In the genomic region with DNA sequence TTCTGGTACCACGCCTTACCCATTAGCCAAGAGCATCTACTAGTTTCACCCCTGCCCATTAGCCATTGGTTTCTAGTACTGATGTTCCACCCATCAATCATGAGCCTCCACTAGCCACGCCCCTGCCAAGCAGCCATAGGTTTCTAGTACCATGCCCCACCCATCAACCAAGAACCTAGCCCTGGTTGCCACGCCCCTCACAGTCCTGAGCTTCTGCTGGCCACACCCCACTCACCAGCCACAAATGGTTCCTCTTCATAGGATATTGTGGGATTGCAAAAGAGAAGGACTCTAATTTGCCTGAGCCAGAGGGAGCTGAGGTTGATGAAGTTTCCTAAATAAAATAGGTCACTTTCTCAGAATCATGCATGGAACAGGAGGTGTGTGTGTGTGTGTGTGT, we compare ENCODE assay signal across 14 mouse cellular contexts. TPM values are rescaled to one million over a fixed set of nuclear protein-coding genes. Genes with fewer than 3 reads are reported as not detected.
A peak's percentile ranks its signal among the peaks of the same experiment; 100 is the strongest.
DNase-seq lines count a peak whose midpoint lies in the region; ATAC-seq and TF ChIP-seq lines count a peak whose summit lies in the region.
"Had no signal": no experiment of that assay in that cellular context is flagged by ENCODE, and none has a peak within 500 bp of the region (broad histone marks: within the 10 kb centered on the region; RNA-seq: fewer than 3 reads in every experiment).

No protein-coding gene starts in this region.

- TF ChIP-seq RAD21 in MEL (IDR thresholded peaks at IDR 0.05; ENCODE audit: low read depth, low read length), result no peak

- TF ChIP-seq CTCF in MEL (IDR thresholded peaks at IDR 0.05 in 2 of 3, conservative IDR thresholded peaks at IDR 0.05 in 1 of 3; ENCODE audit: control insufficient read depth in 1 of 3, insufficient read depth in 1 of 3, low read depth in 2 of 3, low read length in 3 of 3, poor library complexity in 1 of 3, severe bottlenecking in 1 of 3), result no peak

- TF ChIP-seq POLR2A in MEL (IDR thresholded peaks at IDR 0.05; ENCODE audit: control insufficient read depth in 1 of 2, insufficient read depth in 1 of 2, low read depth in 1 of 2, low read length in 2 of 2, poor library complexity in 1 of 2), result no peak

- no peaks in the 10 kb centered on the region for H3K79me2 ChIP-seq in MEL (ENCODE audit: control insufficient read depth, insufficient read depth, low read length, poor library complexity)

- peak; percentile 69 for DNase-seq in layer of hippocampus, adult 9-11 months
- DNase-seq in layer of hippocampus, adult 8-10 months (ENCODE audit: low spot score in 2 of 2), result no peak
- peak; percentile 75 for DNase-seq in MEL (ENCODE audit: low read depth, low spot score)
- peak; percentile 51 to 69 for DNase-seq in cerebellum, postnatal 25 days
- DNase-seq in heart, postnatal 4 days, result no peak
- DNase-seq: adrenal gland, adult 8-10 months; heart, adult 11 months; heart, postnatal 36 days; kidney, adult 2 months; midbrain, embryonic 14.5 days had no signal

- H3K9ac ChIP-seq in MEL (ENCODE audit: control insufficient read depth, low read depth, low read length, poor library complexity, severe bottlenecking), result no peak overlapping the region
- H3K9ac ChIP-seq in forebrain, embryonic 16.5 days (replicated peaks; ENCODE audit: low read depth, low read length), result no peak overlapping the region
- H3K9ac ChIP-seq: forebrain, embryonic 15.5 days had no signal

- H3K27ac ChIP-seq in MEL (ENCODE audit: control insufficient read depth, low read depth, low read length), result no peak overlapping the region
- no peak overlapping the region for H3K27ac ChIP-seq in forebrain, embryonic 16.5 days (ENCODE audit: low read length)
- H3K27ac ChIP-seq: forebrain, embryonic 15.5 days had no signal

- WGBS in forebrain, embryonic 16.5 days, result 68% methylated on average over 3 of the region's 3 CpGs

- TF ChIP-seq EP300 in MEL (IDR thresholded peaks at IDR 0.05; ENCODE audit: low read depth in 1 of 2, low read length in 2 of 2), result no peak

- H3K9me3 ChIP-seq in MEL (replicated peaks; ENCODE audit: insufficient read depth, low read length), result no peaks in the 10 kb centered on the region
- H3K9me3 ChIP-seq in forebrain, embryonic 16.5 days (ENCODE audit: control insufficient read depth, low read length), result no peaks in the 10 kb centered on the region
- H3K9me3 ChIP-seq: forebrain, embryonic 15.5 days had no signal

- H3K4me3 ChIP-seq in MEL (ENCODE audit: control insufficient read depth in 1 of 2, insufficient read depth in 1 of 2, low read depth in 2 of 2, low read length in 2 of 2), result no peak overlapping the region
- H3K4me3 ChIP-seq in forebrain, embryonic 16.5 days (replicated peaks; ENCODE audit: low read length), result no peak overlapping the region
- H3K4me3 ChIP-seq: forebrain, embryonic 15.5 days had no signal

- ATAC-seq in megakaryocyte, adult 5-6 weeks (ENCODE audit: poor library complexity, severe bottlenecking), result peak; percentile 89
- no peak for ATAC-seq in forebrain, embryonic 16.5 days
- ATAC-seq: forebrain, embryonic 15.5 days had no signal

- 0 out of 4 replicates have a peak, but pooled peaks cover 0 to 4% of the 10 kb centered on the region in 2 experiments for H3K4me1 ChIP-seq in MEL (ENCODE audit: control insufficient read depth in 1 of 2, insufficient read depth in 2 of 2, low read length in 2 of 2)
- peaks cover 4% of the 10 kb centered on the region; the same call in 1 of the 2 replicates for H3K4me1 ChIP-seq in forebrain, embryonic 16.5 days (replicated peaks; ENCODE audit: control insufficient read depth, insufficient read depth, low read length)
- H3K4me1 ChIP-seq: forebrain, embryonic 15.5 days had no signal

- H3K36me3 ChIP-seq in MEL (ENCODE audit: control insufficient read depth in 1 of 2, insufficient read depth in 2 of 2, low read length in 2 of 2), result no peaks in the 10 kb centered on the region
- no peaks in the 10 kb centered on the region for H3K36me3 ChIP-seq in forebrain, embryonic 16.5 days (ENCODE audit: control insufficient read depth, insufficient read depth)
- H3K36me3 ChIP-seq: forebrain, embryonic 15.5 days had no signal

- peaks cover 4% of the 10 kb centered on the region in 2 experiments for H3K27me3 ChIP-seq in MEL (ENCODE audit: control insufficient read depth in 1 of 2, insufficient read depth in 2 of 2, low read length in 2 of 2)
- H3K27me3 ChIP-seq in forebrain, embryonic 16.5 days (replicated peaks; ENCODE audit: control insufficient read depth, insufficient read depth, low read length), result peaks cover 2% of the 10 kb centered on the region; the same call in 1 of the 2 replicates

- H3K4me2 ChIP-seq in forebrain, embryonic 16.5 days (ENCODE audit: low read length), result no peak overlapping the region
- H3K4me2 ChIP-seq: forebrain, embryonic 15.5 days had no signal

TF ChIP-seq in MEL, 35 proteins besides CTCF, POLR2A, EP300 and RAD21:
- TF ChIP-seq NRF1 (IDR thresholded peaks at IDR 0.05; ENCODE audit: insufficient read depth, low read depth, low read length, poor library complexity, severe bottlenecking), result no peak
- no peak for TF ChIP-seq ZC3H11A (IDR thresholded peaks at IDR 0.05; ENCODE audit: low read depth, low read length)
- no peak for TF ChIP-seq E2F4 (IDR thresholded peaks at IDR 0.05; ENCODE audit: borderline replicate concordance, low read depth, low read length)
- no peak for TF ChIP-seq KAT2A (conservative IDR thresholded peaks at IDR 0.05; ENCODE audit: low read depth, low read length)
- TF ChIP-seq POLR2AphosphoS5 (IDR thresholded peaks at IDR 0.05; ENCODE audit: borderline replicate concordance, low read depth, low read length), result no peak
- no peak for TF ChIP-seq CHD1 (IDR thresholded peaks at IDR 0.05; ENCODE audit: low read depth, low read length)
- no peak for TF ChIP-seq SIN3A (IDR thresholded peaks at IDR 0.05; ENCODE audit: low read length)

RNA-seq across cellular contexts. Expression of gene Meis3, which starts 14.2 kb away (rescaled TPM):
- 10 to 100 TPM; 36.4 to 42.8 (median 40.1) TPM for total RNA-seq in layer of hippocampus, adult 8-10 months (2022)
- 3.8 and 4.8 TPM in 2 replicates for total RNA-seq in MEL (2012; rRNA removed)
- polyA plus RNA-seq in MEL (2012; ENCODE audit: insufficient read depth in 1 of 2, insufficient read length in 2 of 2, low read depth in 1 of 2, low replicate concordance in 2 of 2, missing spikeins in 1 of 2), result 10 to 100 TPM in 1 of 2 experiments, not detected in 1; 14.9 TPM
- total RNA-seq in megakaryocyte, adult 5-6 weeks (2015), result 0.89 and 1.9 TPM in 2 replicates
- total RNA-seq in megakaryocyte, adult 5-6 weeks (2017), result not detected in 2 replicates
- total RNA-seq in heart, postnatal 4 days (2021), result 1 to 10 TPM; 8.6 to 9.4 TPM
- 99.6 and 118 TPM in 2 replicates for polyA plus RNA-seq in forebrain, embryonic 16.5 days (2015; fragmentation: Nextera tagmentation; extraction: Ambion mirVana)

RNA-seq across cellular contexts. Expression of gene Slc8a2, which starts 31.1 kb away (rescaled TPM):
- total RNA-seq in layer of hippocampus, adult 8-10 months (2022), result 100 to 1,000 TPM; 237 to 262 (median 255) TPM
- total RNA-seq in MEL (2012; rRNA removed), result not detected in 2 replicates
- under 1 TPM in 1 of 2 experiments, not detected in 1; 0.06 TPM for polyA plus RNA-seq in MEL (2012; ENCODE audit: insufficient read depth in 1 of 2, insufficient read length in 2 of 2, low read depth in 1 of 2, low replicate concordance in 2 of 2, missing spikeins in 1 of 2)
- not detected in 2 replicates for total RNA-seq in megakaryocyte, adult 5-6 weeks (2015)
- not detected in 2 replicates for total RNA-seq in megakaryocyte, adult 5-6 weeks (2017)
- 1 to 10 TPM; 2.0 TPM for total RNA-seq in heart, postnatal 4 days (2021)
- 0.72 and 1.1 TPM in 2 replicates for polyA plus RNA-seq in forebrain, embryonic 16.5 days (2015; fragmentation: Nextera tagmentation; extraction: Ambion mirVana)
- total RNA-seq: liver, adult 2 months had no signal

RNA-seq across cellular contexts. Expression of gene Kptn, which starts 41.0 kb away (rescaled TPM):
- 10 to 100 TPM; 35.4 to 47.0 (median 41.5) TPM for total RNA-seq in layer of hippocampus, adult 8-10 months (2022)
- 16.5 and 17.8 TPM in 2 replicates for total RNA-seq in MEL (2012; rRNA removed)
- 10 to 100 TPM in 1 of 2 experiments, not detected in 1; 19.6 TPM for polyA plus RNA-seq in MEL (2012; ENCODE audit: insufficient read depth in 1 of 2, insufficient read length in 2 of 2, low read depth in 1 of 2, low replicate concordance in 2 of 2, missing spikeins in 1 of 2)
- 8.9 and 9.9 TPM in 2 replicates for total RNA-seq in megakaryocyte, adult 5-6 weeks (2015)
- total RNA-seq in megakaryocyte, adult 5-6 weeks (2017), result 9.7 and 18.9 TPM in 2 replicates
- 10 to 100 TPM; 23.8 to 25.9 TPM for total RNA-seq in heart, postnatal 4 days (2021)
- polyA plus RNA-seq in forebrain, embryonic 16.5 days (2015; fragmentation: Nextera tagmentation; extraction: Ambion mirVana), result 40.9 and 53.2 TPM in 2 replicates

Comparison
In these comparisons a context has a peak if more than half of its experiments do, and no peak if none do; other contexts are left out.
1. DNase-seq: peak in layer of hippocampus, adult 9-11 months (single experiment), MEL (single experiment) and cerebellum, postnatal 25 days (2 of 2); none in layer of hippocampus, adult 8-10 months (0 of 2) and heart, postnatal 4 days (single experiment).
2. RNA of gene Slc8a2, which starts 31.1 kb away (total RNA-seq): 237 to 262 TPM in layer of hippocampus, adult 8-10 months; 2.0 TPM in heart, postnatal 4 days, not detected in MEL and not detected in megakaryocyte, adult 5-6 weeks; every median in the first group is over 10 times any median in the second.